Mouse (Mus musculus) forebrain, embryonic 16.5 days (tissue): Measurements from ENCODE around the gene Slc11a1. TPM values are rescaled to one million over a fixed set of nuclear protein-coding genes. Genes with fewer than 3 reads are reported as not detected.
A peak's percentile ranks its signal among the peaks of the same experiment; 100 is the strongest.

Experiments used
- ATAC-seq: fragments of 200-750 bp; cut with Nextera tagmentation; 2 replicates; pipeline ENCODE4 v1.8.0; 2017; ENCODE audit warnings: mild to moderate bottlenecking, moderate library complexity
- H3K27ac ChIP-seq: fragments of 300-500 bp; sonication (generic); 2 replicates; pipeline ENCODE4 v1.5.1; 2014; ENCODE audit warnings: low read length, control low read depth
- H3K27me3 ChIP-seq: fragments of 300-500 bp; sonication (generic); replicated peaks from 2 replicates; pipeline ENCODE4 v1.6.1; 2014; ENCODE audit warnings: low read length; ENCODE audit not compliant: control insufficient read depth, insufficient read depth
- H3K36me3 ChIP-seq: fragments of 300-500 bp; sonication (generic); 2 replicates; pipeline ENCODE4 v1.6.1; 2014; ENCODE audit not compliant: control insufficient read depth, insufficient read depth
- H3K4me1 ChIP-seq: fragments of 300-500 bp; sonication (generic); replicated peaks from 2 replicates; pipeline ENCODE4 v1.6.1; 2014; ENCODE audit warnings: low read length; ENCODE audit not compliant: control insufficient read depth, insufficient read depth
- H3K4me2 ChIP-seq: fragments of 300-500 bp; sonication (generic); 2 replicates; pipeline ENCODE4 v1.6.1; 2014; ENCODE audit warnings: mild to moderate bottlenecking, low read length, control low read depth
- H3K4me3 ChIP-seq: fragments of 300-500 bp; sonication (generic); replicated peaks from 2 replicates; pipeline ENCODE4 v1.5.1; 2014; ENCODE audit warnings: mild to moderate bottlenecking, low read length, control low read depth
- H3K9ac ChIP-seq: fragments of 300-500 bp; sonication (generic); replicated peaks from 2 replicates; pipeline ENCODE4 v1.6.1; 2014; ENCODE audit warnings: low read depth, low read length, control low read depth
- H3K9me3 ChIP-seq: fragments of 300-500 bp; sonication (generic); 2 replicates; pipeline ENCODE4 v1.6.1; 2016; ENCODE audit warnings: low read length; ENCODE audit not compliant: control insufficient read depth
- WGBS: fragments of 180-500 bp; shearing (Covaris S2); extraction: QIAGEN DNeasy Blood & Tissue Kit; methylation state at CpG from one replicate; pipeline ENCODE4 v1.1.7; 2014; 5-methylcytosine and 5-hydroxymethylcytosine counted together
- polyA plus RNA-seq: library from polyadenylated mRNA; unstranded; fragments of >200 nt; fragmentation: Nextera tagmentation; extraction: Ambion mirVana; gene quantifications from 2 replicates; pipeline ENCODE4 v1.2.1, GENCODE M21; 2015

Gene Slc11a1
- polyA plus RNA-seq, 1 experiment from 2014 or later = 1.5 TPM

DNA sequence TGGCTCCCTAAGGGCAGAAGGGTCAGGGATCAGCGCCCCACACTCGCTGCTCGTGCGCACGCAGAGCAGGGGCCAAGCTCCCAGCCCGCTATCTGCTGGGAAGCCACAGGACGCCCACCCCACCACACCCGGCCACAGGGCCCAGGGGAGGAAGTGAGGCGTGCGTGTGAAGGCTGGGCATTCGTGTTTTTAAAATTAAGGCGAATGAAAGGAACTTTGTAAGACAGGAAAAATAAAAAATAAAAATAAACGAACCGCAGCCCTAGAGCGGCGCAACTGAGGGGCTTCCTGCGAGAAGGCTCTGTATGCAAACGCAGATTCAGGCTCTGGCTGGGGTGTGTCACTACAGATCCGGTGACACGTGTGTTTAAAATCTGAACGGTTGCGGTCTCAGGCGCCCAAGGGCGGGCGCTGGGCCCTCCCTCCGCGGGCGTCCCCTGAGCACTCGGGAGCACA lies 14.9 kb downstream of the Slc11a1 start:
- Histone ChIP-seq H3K4me3 (peak overlapping the region; percentile 18; the same call in 1 of the 2 replicates), H3K27ac (no peak overlapping the region), H3K36me3 (no peaks in the 10 kb centered on the region), H3K9me3 (no peaks in the 10 kb centered on the region), H3K9ac (peak overlapping the region; percentile 22; the same call in 1 of the 2 replicates), H3K4me2 (peak overlapping the region; percentile 41), H3K27me3 (no peaks in the 10 kb centered on the region; the same call in none of the 2 replicates), H3K4me1 (peaks cover 35% of the 10 kb centered on the region)
- 9% methylated on average over 29 of the region's 29 CpGs for WGBS
- ATAC-seq = no peak

- Histone ChIP-seq H3K9ac (peak overlapping the region; percentile 22; the same call in 1 of the 2 replicates), H3K9me3 (no peaks in the 10 kb centered on the region), H3K27ac (no peak overlapping the region), H3K27me3 (no peaks in the 10 kb centered on the region; the same call in none of the 2 replicates), H3K4me3 (peak overlapping the region; percentile 91), H3K36me3 (no peaks in the 10 kb centered on the region), H3K4me2 (peak overlapping the region; percentile 41), H3K4me1 (peaks cover 35% of the 10 kb centered on the region)
- 6% methylated on average over 21 of the region's 21 CpGs for WGBS
- ATAC-seq = no peak
Measured at GRCm38 (mm10) chr1:74390287-74390906, 15.4 kb downstream of the Slc11a1 start.

DNA sequence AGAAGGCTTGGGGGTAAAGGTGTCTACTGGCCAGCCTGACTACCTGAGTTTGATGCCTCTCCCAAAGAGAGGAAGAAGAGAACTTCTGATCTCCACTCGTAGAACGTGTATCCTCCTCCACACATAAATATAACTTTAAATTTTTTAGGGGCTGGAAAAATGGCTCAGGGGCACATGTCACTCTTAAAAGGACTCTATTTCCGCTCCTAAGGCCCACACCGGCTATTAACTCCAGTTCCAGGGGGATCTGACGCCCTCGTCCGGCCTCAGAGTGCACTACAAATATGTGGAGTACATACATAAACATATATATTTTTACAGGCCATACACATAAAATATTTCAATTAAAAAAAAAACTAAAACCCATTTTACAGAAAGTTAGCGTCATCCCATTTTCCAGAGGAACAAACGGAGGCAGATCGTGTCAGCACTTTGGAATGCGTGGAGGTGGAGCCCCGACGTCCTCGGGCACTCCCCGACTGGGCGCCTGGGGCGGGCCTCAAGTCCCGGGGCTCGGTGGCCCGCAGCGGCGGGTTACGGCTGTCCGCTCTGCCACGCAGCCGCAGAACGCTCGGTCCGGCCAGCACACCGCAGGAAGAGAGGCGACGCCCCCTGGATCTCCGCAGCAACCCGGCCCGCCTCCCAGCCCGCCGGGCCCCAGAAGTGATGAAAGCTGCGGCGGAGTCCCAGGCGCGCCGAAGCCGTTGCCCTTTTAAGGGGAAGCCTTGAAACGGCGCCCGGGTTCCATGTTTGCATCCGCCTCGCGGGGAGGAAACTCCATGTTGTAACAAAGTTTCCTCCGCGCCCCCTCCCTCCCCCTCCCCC lies 16.1 kb downstream of the Slc11a1 start, which contains the start of gene Ctdsp1:
Gene Ctdsp1 (plus strand): TSS at position 586 of the 825 bp plus-strand sequence.
- Histone ChIP-seq H3K27ac (peak within 1 kb of the TSS; percentile 68), H3K4me3 (peak within 1 kb of the TSS; percentile 91), H3K36me3 (no peaks in the 10 kb centered on the region), H3K9me3 (no peaks in the 10 kb centered on the region), H3K9ac (peak within 1 kb of the TSS; percentile 78), H3K4me2 (peak within 1 kb of the TSS; percentile 93), H3K27me3 (no peaks in the 10 kb centered on the region; the same call in none of the 2 replicates), H3K4me1 (peaks cover 35% of the 10 kb centered on the region)
- peak; percentile 84 for ATAC-seq
- WGBS = 3% methylated on average over 49 of the region's 51 CpGs

- Histone ChIP-seq H3K4me1 (peaks cover 32% of the 10 kb centered on the region), H3K4me2 (peak overlapping the region; percentile 93), H3K27ac (peak overlapping the region; percentile 68), H3K4me3 (peak overlapping the region; percentile 91), H3K36me3 (no peaks in the 10 kb centered on the region), H3K27me3 (no peaks in the 10 kb centered on the region; the same call in none of the 2 replicates), H3K9me3 (no peaks in the 10 kb centered on the region), H3K9ac (peak overlapping the region; percentile 78)
- peak; percentile 24 for ATAC-seq
- under 1% methylated on average over 53 of the region's 63 CpGs for WGBS
Measured at GRCm38 (mm10) chr1:74391844-74392441, 16.9 kb downstream of the Slc11a1 start.

DNA sequence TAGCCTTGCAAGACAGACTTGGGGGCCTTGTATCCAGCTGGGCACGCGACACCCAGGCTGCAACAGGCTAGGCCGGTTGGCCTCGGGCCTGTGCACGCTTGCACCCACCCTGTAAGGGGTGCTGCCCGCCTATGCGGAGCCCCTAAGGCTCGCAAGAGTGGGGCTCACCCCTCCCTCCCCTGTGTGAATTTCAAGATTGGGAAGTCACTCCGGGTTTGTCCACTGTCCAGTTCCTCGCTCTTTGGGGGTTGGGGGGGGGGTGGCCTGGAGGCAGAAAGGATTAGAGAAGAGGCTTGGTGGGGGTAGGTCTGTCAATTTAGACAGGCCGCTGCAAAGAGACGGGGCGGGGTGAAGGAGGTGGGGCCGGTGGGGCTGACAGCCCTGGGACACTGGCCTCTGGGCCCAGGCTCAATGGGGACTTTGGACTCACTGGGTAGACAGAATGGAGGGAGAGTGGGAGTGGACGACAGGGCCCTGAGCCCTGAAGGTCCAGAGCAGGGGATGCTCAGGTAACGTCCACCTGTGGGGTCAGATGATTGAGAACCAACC lies 17.5 kb downstream of the Slc11a1 start:
- no peaks in the 10 kb centered on the region for H3K36me3 ChIP-seq
- ATAC-seq = peak; percentile 19
- peak overlapping the region; percentile 91 for H3K4me3 ChIP-seq
- peak overlapping the region; percentile 37; the same call in 1 of the 2 replicates for H3K27ac ChIP-seq
- peaks cover 27% of the 10 kb centered on the region for H3K4me1 ChIP-seq
- H3K4me2 ChIP-seq = peak overlapping the region; percentile 93
- H3K9me3 ChIP-seq = no peaks in the 10 kb centered on the region
- H3K9ac ChIP-seq = peak overlapping the region; percentile 78
- WGBS = 0% methylated on average over 16 of the region's 16 CpGs
- H3K27me3 ChIP-seq = no peaks in the 10 kb centered on the region; the same call in none of the 2 replicates

DNA sequence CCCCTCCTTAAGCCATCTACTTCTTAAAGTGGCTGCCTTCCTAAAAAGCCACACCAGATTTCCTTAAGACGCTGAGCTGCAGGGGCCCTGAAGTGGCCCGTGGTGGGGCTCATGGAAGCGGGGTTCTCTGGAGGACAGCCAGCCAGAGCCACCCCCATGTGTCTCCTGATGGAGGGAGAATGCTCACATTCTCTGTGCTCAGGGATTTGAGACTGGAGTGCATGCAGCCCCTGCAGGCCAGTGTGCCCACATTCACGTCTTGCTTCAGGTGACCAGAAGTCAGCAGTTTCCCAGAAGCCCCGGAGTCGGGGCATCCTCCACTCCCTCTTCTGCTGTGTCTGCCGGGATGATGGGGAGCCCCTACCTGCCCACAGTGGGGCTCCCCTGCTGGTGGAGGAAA lies 18.0 kb downstream of the Slc11a1 start:
- no peak overlapping the region for H3K27ac ChIP-seq
- H3K4me2 ChIP-seq = peak overlapping the region; percentile 93
- H3K9me3 ChIP-seq = no peaks in the 10 kb centered on the region
- no peaks in the 10 kb centered on the region for H3K36me3 ChIP-seq
- no peaks in the 10 kb centered on the region; the same call in none of the 2 replicates for H3K27me3 ChIP-seq
- H3K9ac ChIP-seq = peak overlapping the region; percentile 78
- peaks cover 31% of the 10 kb centered on the region for H3K4me1 ChIP-seq
- no peak for ATAC-seq
- 35% methylated on average over 7 of the region's 7 CpGs for WGBS
- H3K4me3 ChIP-seq = peak overlapping the region; percentile 91

DNA sequence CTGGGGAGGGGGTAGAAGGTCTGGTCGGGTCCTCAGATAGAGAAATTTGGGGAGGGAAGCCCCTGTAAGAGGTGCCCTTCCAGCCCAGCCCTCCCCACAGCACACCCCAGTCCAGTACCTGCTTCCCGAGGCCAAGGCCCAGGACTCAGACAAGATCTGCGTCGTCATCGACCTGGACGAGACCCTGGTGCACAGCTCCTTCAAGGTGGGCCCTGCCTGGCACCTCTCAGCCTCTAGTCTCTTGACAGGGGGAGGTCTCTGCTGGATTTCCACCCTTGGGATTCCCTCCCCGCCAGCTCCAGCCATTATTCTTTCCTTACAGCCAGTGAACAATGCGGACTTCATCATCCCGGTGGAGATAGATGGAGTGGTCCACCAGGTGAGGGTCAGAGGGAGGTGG lies 18.7 kb downstream of the Slc11a1 start:
- Histone ChIP-seq H3K9ac (no peak overlapping the region), H3K4me3 (no peak overlapping the region)
- WGBS = 90% methylated on average over 9 of the region's 9 CpGs

DNA sequence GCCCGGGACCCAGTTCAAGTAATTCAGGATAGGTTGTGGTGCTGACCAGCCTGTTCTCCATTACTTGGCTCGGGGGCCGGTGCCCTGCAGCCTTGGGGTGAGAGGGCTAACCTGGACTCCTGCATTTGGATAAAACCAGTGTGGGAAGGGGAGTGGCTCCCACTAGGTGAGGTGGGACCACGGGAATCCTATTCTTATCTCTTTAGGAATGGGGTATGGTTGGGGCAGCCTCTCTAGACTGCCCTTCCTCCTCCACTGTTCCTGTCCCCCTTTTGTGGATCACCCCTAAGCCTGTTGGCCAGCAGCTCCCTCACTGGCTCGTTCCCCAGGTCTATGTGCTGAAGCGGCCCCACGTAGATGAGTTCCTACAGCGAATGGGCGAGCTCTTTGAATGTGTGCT lies 19.3 kb downstream of the Slc11a1 start:
- H3K9me3 ChIP-seq = no peaks in the 10 kb centered on the region
- no peak overlapping the region for H3K4me3 ChIP-seq
- no peak overlapping the region for H3K9ac ChIP-seq
- H3K27ac ChIP-seq = no peak overlapping the region
- H3K27me3 ChIP-seq = no peaks in the 10 kb centered on the region; the same call in none of the 2 replicates
- no peak for ATAC-seq
- H3K36me3 ChIP-seq = no peaks in the 10 kb centered on the region
- WGBS = 88% methylated on average over 9 of the region's 9 CpGs
- H3K4me1 ChIP-seq = peaks cover 32% of the 10 kb centered on the region
- no peak overlapping the region for H3K4me2 ChIP-seq

More for the DNA sequence above, 18.7 kb downstream of the Slc11a1 start:
- no peaks in the 10 kb centered on the region for H3K36me3 ChIP-seq
- no peaks in the 10 kb centered on the region for H3K9me3 ChIP-seq
- no peak overlapping the region for H3K4me2 ChIP-seq
- peaks cover 32% of the 10 kb centered on the region for H3K4me1 ChIP-seq
- no peaks in the 10 kb centered on the region; the same call in none of the 2 replicates for H3K27me3 ChIP-seq
- ATAC-seq = no peak
- H3K27ac ChIP-seq = no peak overlapping the region
